ENCODE assay signal across 8 mouse cellular contexts in genomic region chr10:127872484-127872883, GRCm38 (mm10). TPM values are rescaled to one million over a fixed set of nuclear protein-coding genes. Genes with fewer than 3 reads are reported as not detected.
DNase-seq lines count a peak whose midpoint lies in the region; ATAC-seq and TF ChIP-seq lines count a peak whose summit lies in the region.

No protein-coding gene starts in this region.

- WGBS in limb, embryonic 14.5 days: 68% methylated on average over 4 of the region's 4 CpGs
- WGBS in limb, embryonic 10.5 days: 83% methylated on average over 4 of the region's 4 CpGs

- no peak overlapping the region for H3K27ac ChIP-seq in limb, embryonic 14.5 days (replicated peaks; ENCODE audit: low read depth, low read length)
- no peak overlapping the region for H3K27ac ChIP-seq in limb, embryonic 10.5 days

- no peak overlapping the region for H3K9ac ChIP-seq in limb, embryonic 14.5 days (ENCODE audit: low read depth, low read length, severe bottlenecking)

- H3K9me3 ChIP-seq in limb, embryonic 14.5 days (ENCODE audit: control insufficient read depth, low read length): no peaks in the 10 kb centered on the region
- no peaks in the 10 kb centered on the region for H3K9me3 ChIP-seq in limb, embryonic 10.5 days (replicated peaks)

- intact Hi-C loops in heart, postnatal 14 days (cut with DNase I): no loop called here

- TF ChIP-seq POLR2A in limb, embryonic 14.5 days (IDR thresholded peaks at IDR 0.05; ENCODE audit: borderline replicate concordance, extremely low read depth, insufficient read depth, insufficient read length): no peak

- H3K4me1 ChIP-seq in limb, embryonic 14.5 days (ENCODE audit: control insufficient read depth, insufficient read depth, low read length): no peaks in the 10 kb centered on the region
- H3K4me1 ChIP-seq in limb, embryonic 10.5 days: no peaks in the 10 kb centered on the region

- peak; percentile 28 for DNase-seq in embryo, embryonic 10 days (ENCODE audit: low spot score)
- no peak for DNase-seq in embryo, embryonic 9.5 days (ENCODE audit: extremely low spot score)
- peak; percentile 9 for DNase-seq in limb, embryonic 14.5 days (ENCODE audit: low spot score)
- DNase-seq in limb, embryonic 10.5 days (ENCODE audit: low spot score): no peak
- peak; percentile 40 for DNase-seq in NIH3T3 (ENCODE audit: low read depth)
- DNase-seq in lung, postnatal 25 days (ENCODE audit: low spot score): peak; percentile 14
- no peak for DNase-seq in natural killer cell, adult 2 months (ENCODE audit: low spot score in 2 of 2)
- no peak for DNase-seq in heart, postnatal 14 days

- H3K36me3 ChIP-seq in limb, embryonic 14.5 days (ENCODE audit: control insufficient read depth, insufficient read depth, low read length): no peaks in the 10 kb centered on the region
- no peaks in the 10 kb centered on the region for H3K36me3 ChIP-seq in limb, embryonic 10.5 days

- ATAC-seq in limb, embryonic 14.5 days (ENCODE audit: low FRiP score, low read depth): no peak

- no peak overlapping the region for H3K4me3 ChIP-seq in limb, embryonic 14.5 days (replicated peaks; ENCODE audit: low read length)
- no peak overlapping the region for H3K4me3 ChIP-seq in limb, embryonic 10.5 days

- no peaks in the 10 kb centered on the region for H3K27me3 ChIP-seq in limb, embryonic 14.5 days (ENCODE audit: control insufficient read depth, insufficient read depth, low read length)
- H3K27me3 ChIP-seq in limb, embryonic 10.5 days (ENCODE audit: low read depth, poor library complexity, severe bottlenecking): no peaks in the 10 kb centered on the region

- H3K4me2 ChIP-seq in limb, embryonic 14.5 days (replicated peaks; ENCODE audit: low read depth, low read length, severe bottlenecking): no peak overlapping the region

RNA-seq across cellular contexts. Expression of gene Rdh16f2, which starts 6.2 kb away (rescaled TPM):
- polyA plus RNA-seq in limb, embryonic 14.5 days (2012; rRNA removed): not detected in 2 replicates
- not detected in 2 replicates for polyA plus RNA-seq in limb, embryonic 14.5 days (2014; fragmentation: Nextera tagmentation; extraction: Ambion mirVana)
- polyA plus RNA-seq in limb, embryonic 10.5 days (2016; fragmentation: Nextera tagmentation; extraction: Ambion mirVana): not detected in 2 replicates
- total RNA-seq in heart, postnatal 14 days (2021): not detected

RNA-seq across cellular contexts. Expression of gene Rdh7, which starts 16.1 kb away (rescaled TPM):
- 0.05 TPM in 1 of 2 replicates, not detected in the other for polyA plus RNA-seq in limb, embryonic 14.5 days (2012; rRNA removed)
- polyA plus RNA-seq in limb, embryonic 14.5 days (2014; fragmentation: Nextera tagmentation; extraction: Ambion mirVana): not detected in 2 replicates
- not detected in 2 replicates for polyA plus RNA-seq in limb, embryonic 10.5 days (2016; fragmentation: Nextera tagmentation; extraction: Ambion mirVana)
- total RNA-seq in heart, postnatal 14 days (2021): not detected

RNA-seq across cellular contexts. Expression of gene Rdh19, which starts 22.8 kb away (rescaled TPM):
- not detected in 2 replicates for polyA plus RNA-seq in limb, embryonic 14.5 days (2012; rRNA removed)
- not detected in 2 replicates for polyA plus RNA-seq in limb, embryonic 14.5 days (2014; fragmentation: Nextera tagmentation; extraction: Ambion mirVana)
- not detected in 2 replicates for polyA plus RNA-seq in limb, embryonic 10.5 days (2016; fragmentation: Nextera tagmentation; extraction: Ambion mirVana)
- not detected for total RNA-seq in heart, postnatal 14 days (2021)

RNA-seq across cellular contexts. Expression of gene Sdr9c7, which starts 25.8 kb away (rescaled TPM):
- 0.60 and 1.0 TPM in 2 replicates for polyA plus RNA-seq in limb, embryonic 14.5 days (2012; rRNA removed)
- 1.0 and 1.4 TPM in 2 replicates for polyA plus RNA-seq in limb, embryonic 14.5 days (2014; fragmentation: Nextera tagmentation; extraction: Ambion mirVana)
- not detected in 2 replicates for polyA plus RNA-seq in limb, embryonic 10.5 days (2016; fragmentation: Nextera tagmentation; extraction: Ambion mirVana)
- total RNA-seq in heart, postnatal 14 days (2021): under 1 TPM in 1 of 2 experiments, not detected in 1; 0.07 TPM

Comparison
In these comparisons a context has a peak if more than half of its experiments do, and no peak if none do; other contexts are left out.
1. DNase-seq: peak in embryo, embryonic 10 days (single experiment), limb, embryonic 14.5 days (single experiment), NIH3T3 (single experiment) and lung, postnatal 25 days (single experiment); none in embryo, embryonic 9.5 days (single experiment), limb, embryonic 10.5 days (single experiment), natural killer cell, adult 2 months (0 of 2) and heart, postnatal 14 days (0 of 2).